Mouse (Mus musculus) bone marrow, adult 2 months (tissue): ENCODE results near the gene Fads2. TPM values are rescaled to one million over a fixed set of nuclear protein-coding genes. Genes with fewer than 3 reads are reported as not detected.

ENCODE experiments used
- H3K27ac ChIP-seq: fragments of 200-500 bp; 2 replicates; pipeline ENCODE4 v1.5.1; 2012; ENCODE audit warnings: low read depth, mild to moderate bottlenecking, control low read depth, inconsistent platforms, low read length; ENCODE audit not compliant: control insufficient read depth, poor library complexity, insufficient read depth
- H3K4me1 ChIP-seq: fragments of 200-500 bp; 2 replicates; pipeline ENCODE4 v1.6.1; 2011; ENCODE audit warnings: low read length; ENCODE audit not compliant: control insufficient read depth, insufficient read depth
- H3K4me3 ChIP-seq: fragments of 200-500 bp; replicated peaks from 2 replicates; pipeline ENCODE3; 2011; ENCODE audit warnings: mild to moderate bottlenecking, low read depth, low read length, control low read depth; ENCODE audit not compliant: control insufficient read depth
- CTCF ChIP-seq: fragments of 200-500 bp; IDR thresholded peaks from 2 replicates; pipeline ENCODE4 v1.5.1; 2011; ENCODE audit warnings: low read length, control low read depth; ENCODE audit not compliant: control insufficient read depth, insufficient read depth
- POLR2A ChIP-seq: fragments of 200-500 bp; IDR thresholded peaks from 2 replicates; pipeline ENCODE4 v1.6.1; 2011; ENCODE audit warnings: low read depth, mild to moderate bottlenecking, control low read depth, low read length, borderline replicate concordance; ENCODE audit not compliant: control insufficient read depth
- WGBS: fragments of 180-500 bp; shearing (Covaris S2); methylation state at CpG from one replicate; pipeline ENCODE4 v1.1.7; 2018; 5-methylcytosine and 5-hydroxymethylcytosine counted together
- polyA plus RNA-seq: library from polyadenylated mRNA; stranded (reverse); fragments of >200 nt; gene quantifications from 2 replicates; pipeline ENCODE4 v1.2.4, GENCODE M21; 2011; ENCODE audit warnings: low replicate concordance; ENCODE audit not compliant: missing spikeins, insufficient read depth, insufficient read length

Fads2 gene
- polyA plus RNA-seq, 1 experiment = 17.5 TPM

DNA sequence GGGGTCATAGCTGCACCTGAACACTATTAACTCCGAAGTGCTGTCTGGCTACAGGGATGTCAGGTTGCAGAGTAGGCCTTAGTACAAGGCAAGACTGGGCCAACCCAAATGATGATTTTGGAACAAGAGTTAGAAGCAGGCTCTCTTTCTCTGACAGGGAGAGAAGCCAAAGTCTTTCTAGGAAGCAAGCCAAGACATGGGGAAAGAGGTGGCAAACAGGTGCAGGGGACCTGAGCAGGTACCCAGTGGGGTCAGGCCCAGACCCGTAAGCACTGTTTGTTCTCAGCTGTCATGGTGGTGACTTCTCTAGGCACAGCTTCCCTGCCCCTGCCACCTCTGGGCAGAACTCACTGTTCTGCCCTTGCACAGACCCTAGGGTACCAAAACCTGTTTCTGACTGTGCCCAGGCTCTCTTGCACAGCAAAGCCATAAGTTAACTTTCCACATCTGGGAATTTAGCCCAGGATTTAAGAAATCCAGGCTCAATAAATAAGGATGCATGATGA lies 5.1 kb downstream of the Fads2 start:
- no peak overlapping the region for H3K4me3 ChIP-seq
- TF ChIP-seq POLR2A (no peak), CTCF (no peak)
- no peaks in the 10 kb centered on the region for H3K4me1 ChIP-seq
- 82% methylated on average over 2 of the region's 2 CpGs for WGBS
- no peak overlapping the region for H3K27ac ChIP-seq

- TF ChIP-seq POLR2A (no peak), CTCF (no peak)
- Histone ChIP-seq H3K27ac (no peak overlapping the region), H3K4me3 (no peak overlapping the region), H3K4me1 (no peaks in the 10 kb centered on the region)
- 63% methylated on average over 4 of the region's 4 CpGs for WGBS
Measured at GRCm38 (mm10) chr19:10094695-10095094, 6.9 kb downstream of the Fads2 start.

DNA sequence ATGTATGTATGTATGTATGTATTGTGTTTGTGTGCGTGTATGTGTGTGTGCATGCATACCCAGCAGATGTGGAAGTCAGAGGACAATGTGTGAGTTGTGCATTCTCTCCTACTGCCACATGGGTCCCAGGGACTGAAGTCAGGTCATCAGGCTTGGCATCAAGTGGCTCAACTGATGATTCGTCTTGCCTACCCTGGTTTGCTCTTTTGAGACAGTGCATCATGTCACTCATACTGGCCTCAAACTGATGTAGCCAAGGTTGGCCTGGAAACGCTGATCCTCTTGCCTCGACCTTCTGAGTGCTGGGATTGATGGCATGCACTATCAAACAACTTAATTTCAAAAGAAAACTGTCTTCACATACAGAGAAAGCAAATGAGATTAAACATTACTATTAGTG lies 7.7 kb downstream of the Fads2 start:
- WGBS = 83% methylated on average over 4 of the region's 4 CpGs
- TF ChIP-seq POLR2A (no peak), CTCF (no peak)
- Histone ChIP-seq H3K4me1 (no peaks in the 10 kb centered on the region), H3K27ac (no peak overlapping the region), H3K4me3 (no peak overlapping the region)

DNA sequence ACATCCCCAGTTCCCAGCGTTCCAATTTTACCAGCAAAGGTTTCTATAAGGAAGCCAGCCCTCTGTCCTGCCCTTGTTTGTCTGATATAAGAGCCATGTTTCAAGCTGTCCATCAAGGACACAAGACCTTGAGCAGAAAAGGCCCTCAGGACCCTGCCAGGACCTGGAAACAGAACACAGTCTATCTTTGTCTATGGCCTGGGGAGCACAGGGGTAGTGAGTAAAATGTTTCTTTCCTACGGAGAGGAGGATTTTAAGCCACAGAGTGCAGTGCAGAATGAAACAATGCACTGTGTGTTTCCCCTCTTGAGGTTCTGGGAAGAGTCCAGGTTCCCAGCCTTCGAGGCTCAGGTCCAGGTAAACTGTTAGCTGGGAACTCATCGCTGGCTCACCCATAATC lies 14.6 kb downstream of the Fads2 start:
- Histone ChIP-seq H3K4me3 (no peak overlapping the region), H3K27ac (no peak overlapping the region), H3K4me1 (no peaks in the 10 kb centered on the region)
- 78% methylated on average over 4 of the region's 4 CpGs for WGBS
- TF ChIP-seq CTCF (no peak), POLR2A (no peak)

GRCm38 (mm10) chr19:10085454-10085853 lies 16.1 kb downstream of the Fads2 start:
- no peak for TF ChIP-seq POLR2A
- no peak for TF ChIP-seq CTCF
- no peaks in the 10 kb centered on the region for H3K4me1 ChIP-seq
- no peak overlapping the region for H3K27ac ChIP-seq
- 90% methylated on average over 9 of the region's 9 CpGs for WGBS
- H3K4me3 ChIP-seq = no peak overlapping the region

DNA sequence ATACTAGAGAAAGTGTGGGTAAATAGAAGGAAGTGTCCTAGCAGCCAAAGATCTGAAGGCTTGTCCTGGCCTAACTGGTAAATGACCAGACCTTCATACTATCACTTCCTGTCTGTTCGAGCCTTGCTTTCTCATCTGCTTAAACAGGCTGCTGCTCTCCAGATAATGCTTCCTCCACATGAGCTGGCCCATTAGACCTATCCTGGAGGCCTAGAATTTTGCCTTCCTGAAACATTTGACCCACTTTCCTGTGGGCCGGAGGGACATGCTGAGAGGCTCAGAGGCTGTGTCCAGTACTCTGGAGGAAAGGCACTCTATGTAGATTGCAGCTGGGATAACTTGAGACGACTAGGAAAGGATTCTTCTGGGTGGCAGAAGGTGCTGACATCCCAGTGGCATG lies 19.4 kb downstream of the Fads2 start:
- no peak for TF ChIP-seq POLR2A
- TF ChIP-seq CTCF = no peak
- 56% methylated on average over 3 of the region's 3 CpGs for WGBS
- Histone ChIP-seq H3K4me3 (no peak overlapping the region), H3K4me1 (no peaks in the 10 kb centered on the region), H3K27ac (no peak overlapping the region)

DNA sequence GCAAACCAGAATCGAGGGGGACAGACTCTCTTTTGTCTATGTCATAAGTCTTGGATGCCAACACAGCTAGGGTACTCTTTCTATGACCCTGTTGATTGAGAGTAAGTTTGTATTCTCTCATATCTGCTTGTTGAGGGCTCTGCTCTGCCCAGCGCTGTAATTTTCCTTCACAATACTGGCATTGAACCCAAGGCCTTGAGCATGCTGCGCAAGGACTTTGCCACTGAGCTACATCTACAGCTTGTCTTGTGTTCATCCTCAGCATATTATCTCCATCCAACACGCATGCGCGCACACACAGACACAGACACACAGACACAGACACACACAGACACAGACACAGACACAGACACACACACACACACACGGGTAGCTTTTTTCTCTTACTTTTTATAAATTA lies 21.2 kb downstream of the Fads2 start:
- 95% methylated on average over 7 of the region's 7 CpGs for WGBS
- Histone ChIP-seq H3K4me1 (no peaks in the 10 kb centered on the region), H3K4me3 (no peak overlapping the region), H3K27ac (no peak overlapping the region)
- TF ChIP-seq POLR2A = no peak
- no peak for TF ChIP-seq CTCF

GRCm38 (mm10) chr19:10078392-10078791 lies 23.2 kb downstream of the Fads2 start:
- no peaks in the 10 kb centered on the region for H3K4me1 ChIP-seq
- TF ChIP-seq CTCF = no peak
- TF ChIP-seq POLR2A = no peak
- no peak overlapping the region for H3K27ac ChIP-seq
- H3K4me3 ChIP-seq = no peak overlapping the region
- WGBS = 86% methylated on average over 6 of the region's 6 CpGs

GRCm38 (mm10) chr19:10073145-10073544 lies 28.4 kb downstream of the Fads2 start:
- H3K4me1 ChIP-seq = peaks cover 2% of the 10 kb centered on the region
- 92% methylated on average over 5 of the region's 5 CpGs for WGBS
- H3K4me3 ChIP-seq = no peak overlapping the region
- TF ChIP-seq CTCF = no peak
- H3K27ac ChIP-seq = no peak overlapping the region

- WGBS = 74% methylated on average over 4 of the region's 4 CpGs
- H3K27ac ChIP-seq = no peak overlapping the region
- no peak overlapping the region for H3K4me3 ChIP-seq
- peaks cover 2% of the 10 kb centered on the region for H3K4me1 ChIP-seq
- no peak for TF ChIP-seq CTCF
- no peak for TF ChIP-seq POLR2A
Measured at GRCm38 (mm10) chr19:10071892-10072291, 29.7 kb downstream of the Fads2 start.
